Mouse (Mus musculus): ENCODE data around the gene Gli2.

- no peak for TF ChIP-seq CTCF (IDR thresholded peaks at IDR 0.05; ENCODE audit: extremely low read depth, insufficient read depth, low read length)
- TF ChIP-seq POLR2A (IDR thresholded peaks at IDR 0.05; ENCODE audit: extremely low read depth, insufficient read depth, low read length) = no peak
Observed at GRCm38 (mm10) chr1:118858101-118858500, 195.3 kb downstream of the Gli2 start.

Measured in cortical plate, adult 2 months (tissue).